Mouse (Mus musculus) lung, embryonic 16.5 days (tissue): ENCODE measurements around the gene Tlr9. TPM values are rescaled to one million over a fixed set of nuclear protein-coding genes. Genes with fewer than 3 reads are reported as not detected.
A peak's percentile ranks its signal among the peaks of the same experiment; 100 is the strongest.

ENCODE experiments used
- ATAC-seq: fragments of 200-750 bp; cut with Nextera tagmentation; 2 replicates; pipeline ENCODE4 v1.8.0; 2017; ENCODE audit warnings: low read depth, mild to moderate bottlenecking, moderate library complexity
- H3K27ac ChIP-seq: fragments of 300-500 bp; sonication (generic); 2 replicates; pipeline ENCODE4 v1.5.1; 2014; ENCODE audit warnings: mild to moderate bottlenecking, control low read depth, low read length
- H3K27me3 ChIP-seq: fragments of 300-500 bp; sonication (generic); 2 replicates; pipeline ENCODE4 v1.6.1; 2014; ENCODE audit warnings: low read depth, low read length, mixed read lengths; ENCODE audit not compliant: control insufficient read depth, insufficient read depth
- H3K36me3 ChIP-seq: fragments of 300-500 bp; sonication (generic); 2 replicates; pipeline ENCODE4 v1.6.1; 2014; ENCODE audit warnings: low read length; ENCODE audit not compliant: control insufficient read depth, insufficient read depth
- H3K4me1 ChIP-seq: fragments of 300-500 bp; sonication (generic); replicated peaks from 2 replicates; pipeline ENCODE4 v1.6.1; 2014; ENCODE audit warnings: low read length, mixed read lengths; ENCODE audit not compliant: control insufficient read depth, insufficient read depth
- H3K4me2 ChIP-seq: fragments of 300-500 bp; sonication (generic); 2 replicates; pipeline ENCODE4 v1.6.1; 2014; ENCODE audit warnings: low read depth, low read length, control low read depth
- H3K4me3 ChIP-seq: fragments of 300-500 bp; sonication (generic); 2 replicates; pipeline ENCODE4 v1.5.1; 2014; ENCODE audit warnings: mild to moderate bottlenecking, low read length, control low read depth
- H3K9ac ChIP-seq: fragments of 300-500 bp; sonication (generic); 2 replicates; pipeline ENCODE4 v1.6.1; 2014; ENCODE audit warnings: low read length, control low read depth
- H3K9me3 ChIP-seq: fragments of 300-500 bp; sonication (generic); 2 replicates; pipeline ENCODE4 v1.6.1; 2016; ENCODE audit warnings: low read length; ENCODE audit not compliant: control insufficient read depth
- WGBS: fragments of 180-500 bp; shearing (Covaris S2); extraction: QIAGEN DNeasy Blood & Tissue Kit; methylation state at CpG from one replicate; pipeline ENCODE4 v1.1.7; 2014; 5-methylcytosine and 5-hydroxymethylcytosine counted together
- polyA plus RNA-seq: library from polyadenylated mRNA; unstranded; fragments of >200 nt; fragmentation: Nextera tagmentation; extraction: Ambion mirVana; gene quantifications from 2 replicates; pipeline ENCODE4 v1.2.1, GENCODE M21; 2015

Tlr9 gene
- polyA plus RNA-seq, 1 experiment from 2014 or later = not detected

GRCm38 (mm10) chr9:106191355-106191754 is 31.0 kb upstream of the Tlr9 start:
- Histone ChIP-seq H3K27me3 (no peaks in the 10 kb centered on the region), H3K4me2 (no peak overlapping the region), H3K4me1 (no peaks in the 10 kb centered on the region), H3K27ac (no peak overlapping the region), H3K4me3 (no peak overlapping the region), H3K9ac (no peak overlapping the region), H3K9me3 (no peaks in the 10 kb centered on the region), H3K36me3 (peaks cover 64% of the 10 kb centered on the region)
- no peak for ATAC-seq
- WGBS = 93% methylated on average over 1 of the region's 1 CpGs

- Histone ChIP-seq H3K27me3 (no peaks in the 10 kb centered on the region), H3K4me3 (no peak overlapping the region), H3K4me2 (no peak overlapping the region), H3K27ac (no peak overlapping the region), H3K9ac (no peak overlapping the region), H3K9me3 (no peaks in the 10 kb centered on the region), H3K36me3 (peaks cover 62% of the 10 kb centered on the region), H3K4me1 (no peaks in the 10 kb centered on the region)
- WGBS = 88% methylated on average over 8 of the region's 8 CpGs
- no peak for ATAC-seq
These were observed 30.4 kb upstream of the Tlr9 start for GRCm38 (mm10) chr9:106192024-106192423.

GRCm38 (mm10) chr9:106192998-106193397 is 29.4 kb upstream of the Tlr9 start:
- no peak overlapping the region for H3K4me2 ChIP-seq
- H3K4me3 ChIP-seq = no peak overlapping the region
- no peak overlapping the region for H3K27ac ChIP-seq
- H3K4me1 ChIP-seq = peaks cover 1% of the 10 kb centered on the region; the same call in 1 of the 2 replicates
- peaks cover 53% of the 10 kb centered on the region for H3K36me3 ChIP-seq
- H3K27me3 ChIP-seq = no peaks in the 10 kb centered on the region
- no peaks in the 10 kb centered on the region for H3K9me3 ChIP-seq
- ATAC-seq = no peak
- no peak overlapping the region for H3K9ac ChIP-seq
- WGBS = 80% methylated on average over 1 of the region's 1 CpGs

- H3K9ac ChIP-seq = no peak overlapping the region
- no peak overlapping the region for H3K4me2 ChIP-seq
- WGBS = 86% methylated on average over 8 of the region's 8 CpGs
- H3K27ac ChIP-seq = no peak overlapping the region
- H3K27me3 ChIP-seq = no peaks in the 10 kb centered on the region
- peaks cover 7% of the 10 kb centered on the region for H3K4me1 ChIP-seq
- peaks cover 41% of the 10 kb centered on the region for H3K36me3 ChIP-seq
- H3K4me3 ChIP-seq = no peak overlapping the region
- ATAC-seq = no peak
- H3K9me3 ChIP-seq = no peaks in the 10 kb centered on the region
These were observed 28.2 kb upstream of the Tlr9 start for GRCm38 (mm10) chr9:106193930-106194807.

GRCm38 (mm10) chr9:106195693-106196092 is 26.7 kb upstream of the Tlr9 start:
- Histone ChIP-seq H3K4me1 (peaks cover 15% of the 10 kb centered on the region), H3K4me3 (no peak overlapping the region), H3K9me3 (no peaks in the 10 kb centered on the region), H3K36me3 (peaks cover 28% of the 10 kb centered on the region), H3K27me3 (no peaks in the 10 kb centered on the region), H3K27ac (no peak overlapping the region), H3K4me2 (no peak overlapping the region), H3K9ac (no peak overlapping the region)
- 87% methylated on average over 8 of the region's 8 CpGs for WGBS
- ATAC-seq = no peak

GRCm38 (mm10) chr9:106197081-106197713 is 25.2 kb upstream of the Tlr9 start:
- 77% methylated on average over 3 of the region's 3 CpGs for WGBS
- Histone ChIP-seq H3K4me1 (peaks cover 16% of the 10 kb centered on the region), H3K4me3 (no peak overlapping the region), H3K9me3 (no peaks in the 10 kb centered on the region), H3K4me2 (no peak overlapping the region), H3K27ac (no peak overlapping the region), H3K27me3 (no peaks in the 10 kb centered on the region), H3K9ac (no peak overlapping the region), H3K36me3 (peaks cover 19% of the 10 kb centered on the region)
- ATAC-seq = no peak

- no peaks in the 10 kb centered on the region for H3K27me3 ChIP-seq
- H3K27ac ChIP-seq = no peak overlapping the region
- H3K4me2 ChIP-seq = peak overlapping the region; percentile 78; the same call in 1 of the 2 replicates
- H3K4me3 ChIP-seq = peak overlapping the region; percentile 65
- WGBS = 90% methylated on average over 9 of the region's 9 CpGs
- peak overlapping the region; percentile 78 for H3K9ac ChIP-seq
- no peak for ATAC-seq
- no peaks in the 10 kb centered on the region for H3K9me3 ChIP-seq
- peaks cover 18% of the 10 kb centered on the region for H3K4me1 ChIP-seq
- H3K36me3 ChIP-seq = peaks cover 19% of the 10 kb centered on the region
These were observed 24.7 kb upstream of the Tlr9 start for GRCm38 (mm10) chr9:106197732-106198131.

GRCm38 (mm10) chr9:106198962-106199458 is 23.4 kb upstream of the Tlr9 start:
- peak overlapping the region; percentile 45 for H3K27ac ChIP-seq
- peak overlapping the region; percentile 65 for H3K4me3 ChIP-seq
- peaks cover 24% of the 10 kb centered on the region for H3K4me1 ChIP-seq
- 2% methylated on average over 32 of the region's 51 CpGs for WGBS
- peak; percentile 65 for ATAC-seq
- H3K27me3 ChIP-seq = no peaks in the 10 kb centered on the region
- no peaks in the 10 kb centered on the region for H3K9me3 ChIP-seq
- peaks cover 15% of the 10 kb centered on the region for H3K36me3 ChIP-seq
- H3K9ac ChIP-seq = peak overlapping the region; percentile 78
- H3K4me2 ChIP-seq = peak overlapping the region; percentile 78

GRCm38 (mm10) chr9:106199535-106200272 is 22.7 kb upstream of the Tlr9 start, which contains the start of gene Ppm1m:
Gene Ppm1m, minus strand, starts transcription at chr9:106199746.
- 45% methylated on average over 18 of the region's 18 CpGs for WGBS
- peak within 1 kb of the TSS; percentile 45 for H3K27ac ChIP-seq
- peak; percentile 6; the same call in 1 of the 2 replicates for ATAC-seq

More at GRCm38 (mm10) chr9:106199535-106200272, 22.7 kb upstream of the Tlr9 start, which contains the start of gene Ppm1m:
- Histone ChIP-seq H3K4me3 (peak within 1 kb of the TSS; percentile 65), H3K36me3 (peaks cover 15% of the 10 kb centered on the region), H3K9ac (peak within 1 kb of the TSS; percentile 78), H3K4me2 (peak within 1 kb of the TSS; percentile 78), H3K27me3 (no peaks in the 10 kb centered on the region), H3K9me3 (no peaks in the 10 kb centered on the region), H3K4me1 (peaks cover 28% of the 10 kb centered on the region)
